Mouse (Mus musculus): ENCODE measurements at regions not wholly inside any gene's neighbourhood (a gene's known extent, or its start where the extent isn't known, plus 50 kb on each side); places are given as distances from the start of the nearest gene placed in this dataset.

DNA sequence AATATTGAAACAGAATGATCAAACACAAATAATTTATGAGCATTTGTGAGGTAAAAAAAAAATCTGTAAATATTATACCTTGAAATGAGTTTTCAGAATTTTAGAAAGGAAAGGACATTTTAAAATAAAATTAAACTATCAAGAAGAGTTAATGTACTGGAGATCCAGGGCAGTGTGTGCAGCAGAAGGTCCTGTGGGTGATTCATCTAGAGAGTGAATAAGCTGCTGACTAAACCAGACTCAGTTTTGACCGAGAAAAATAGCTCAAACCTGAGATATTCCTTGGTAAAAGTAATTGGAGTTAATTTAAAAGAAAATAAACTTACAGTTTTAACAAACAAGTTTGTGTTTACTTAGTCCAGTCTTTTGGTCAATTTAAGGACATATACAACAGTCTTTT lies 1118.6 kb upstream of the Celf2 start:
- Histone ChIP-seq H3K9me3 (no peaks in the 10 kb centered on the region), H3K36me3 (no peaks in the 10 kb centered on the region), H3K27ac (no peak overlapping the region), H3K4me3 (no peak overlapping the region), H3K27me3 (ENCODE audit: insufficient read depth, poor library complexity, severe bottlenecking) (no peaks in the 10 kb centered on the region), H3K4me1 (replicated peaks) (no peaks in the 10 kb centered on the region)
- 80% methylated on average over 1 of the region's 1 CpGs for WGBS
- no peak for DNase-seq (ENCODE audit: low spot score)

DNA sequence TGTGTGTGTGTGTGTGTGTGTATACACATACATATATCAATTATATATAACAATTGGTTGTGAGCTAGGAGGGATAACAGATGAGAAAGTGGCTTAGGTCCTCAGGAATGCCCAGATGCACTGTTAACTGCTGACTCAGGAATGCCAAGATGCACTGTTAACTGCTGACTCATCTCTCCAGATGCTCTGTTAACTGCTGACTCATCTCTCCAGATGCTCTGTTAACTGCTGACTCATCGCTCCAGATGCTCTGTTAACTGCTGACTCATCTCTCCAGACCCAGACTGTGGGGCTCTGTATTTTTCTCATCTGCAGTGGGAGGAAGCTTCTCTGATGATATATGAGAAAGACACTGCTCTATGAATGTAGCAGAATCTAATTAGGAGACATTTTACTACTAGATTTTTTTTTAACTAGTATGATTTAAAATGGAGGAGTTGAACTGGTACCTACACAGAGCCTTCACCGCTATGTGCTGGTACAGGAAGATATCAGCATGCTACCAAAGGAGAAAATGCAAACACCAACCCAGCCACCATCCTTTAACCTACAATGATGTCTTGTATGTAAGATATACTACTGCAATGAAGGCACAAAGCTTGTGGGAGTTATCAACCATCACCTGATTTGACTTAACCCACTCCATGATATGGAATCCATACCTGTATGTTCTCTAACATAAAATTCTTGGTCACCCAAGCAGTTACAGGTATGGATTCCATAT lies 1119.3 kb upstream of the Celf2 start:
- Histone ChIP-seq H3K27me3 (ENCODE audit: insufficient read depth, poor library complexity, severe bottlenecking) (no peaks in the 10 kb centered on the region), H3K27ac (no peak overlapping the region), H3K4me1 (replicated peaks) (no peaks in the 10 kb centered on the region), H3K9me3 (no peaks in the 10 kb centered on the region), H3K4me3 (no peak overlapping the region), H3K36me3 (no peaks in the 10 kb centered on the region)
- WGBS = 96% methylated on average over 2 of the region's 2 CpGs
- DNase-seq (ENCODE audit: low spot score) = no peak

DNA sequence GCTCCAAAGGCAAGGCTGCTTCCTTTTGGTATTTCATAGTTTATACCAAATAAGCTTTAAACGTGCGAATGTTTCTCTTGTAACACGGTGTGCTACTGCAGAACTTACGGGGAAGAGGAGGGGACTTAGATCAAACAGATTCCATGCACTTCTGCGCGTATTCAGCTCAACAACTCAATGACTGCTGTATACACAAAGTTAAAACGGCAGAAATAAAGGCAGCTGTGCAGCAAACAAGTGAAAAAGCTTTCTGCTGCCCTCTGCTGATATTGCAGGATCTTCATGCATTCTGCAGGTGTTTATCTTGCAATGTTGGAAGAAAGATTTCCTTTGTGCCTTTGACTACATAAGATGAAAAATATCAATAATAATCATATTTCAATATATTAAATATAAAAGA lies 1128.7 kb upstream of the Celf2 start:
- no peak for DNase-seq (ENCODE audit: low spot score)
- no peak overlapping the region for H3K27ac ChIP-seq
- 71% methylated on average over 7 of the region's 7 CpGs for WGBS
- H3K36me3 ChIP-seq = no peaks in the 10 kb centered on the region
- H3K9me3 ChIP-seq = no peaks in the 10 kb centered on the region
- H3K27me3 ChIP-seq (ENCODE audit: insufficient read depth, poor library complexity, severe bottlenecking) = no peaks in the 10 kb centered on the region
- no peaks in the 10 kb centered on the region for H3K4me1 ChIP-seq (replicated peaks)
- H3K4me3 ChIP-seq = no peak overlapping the region

DNA sequence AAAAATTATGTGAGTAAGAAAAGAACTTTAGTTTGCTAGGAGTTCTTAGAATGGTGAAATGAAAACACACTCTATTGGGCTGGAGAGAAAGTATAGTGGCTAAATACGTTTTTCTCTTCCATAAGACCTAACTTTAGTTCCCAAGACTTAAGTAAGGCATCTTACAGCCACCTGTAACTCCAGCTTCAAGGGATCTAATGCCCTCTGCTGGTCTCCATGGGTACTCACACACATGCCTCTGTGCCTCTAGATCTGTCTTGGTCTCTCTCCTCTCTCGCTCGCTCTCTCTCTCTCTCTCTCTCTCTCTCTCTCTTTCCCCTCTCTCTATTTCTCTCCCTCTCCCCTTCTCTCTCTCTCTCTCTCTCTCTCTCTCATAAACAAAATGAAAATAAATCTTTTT lies 1129.9 kb upstream of the Celf2 start:
- WGBS = 46% methylated on average over 3 of the region's 3 CpGs
- H3K4me1 ChIP-seq (replicated peaks) = no peaks in the 10 kb centered on the region
- no peak overlapping the region for H3K27ac ChIP-seq
- H3K27me3 ChIP-seq (ENCODE audit: insufficient read depth, poor library complexity, severe bottlenecking) = no peaks in the 10 kb centered on the region
- H3K4me3 ChIP-seq = no peak overlapping the region
- no peaks in the 10 kb centered on the region for H3K36me3 ChIP-seq
- DNase-seq (ENCODE audit: low spot score) = no peak
- no peaks in the 10 kb centered on the region for H3K9me3 ChIP-seq

DNA sequence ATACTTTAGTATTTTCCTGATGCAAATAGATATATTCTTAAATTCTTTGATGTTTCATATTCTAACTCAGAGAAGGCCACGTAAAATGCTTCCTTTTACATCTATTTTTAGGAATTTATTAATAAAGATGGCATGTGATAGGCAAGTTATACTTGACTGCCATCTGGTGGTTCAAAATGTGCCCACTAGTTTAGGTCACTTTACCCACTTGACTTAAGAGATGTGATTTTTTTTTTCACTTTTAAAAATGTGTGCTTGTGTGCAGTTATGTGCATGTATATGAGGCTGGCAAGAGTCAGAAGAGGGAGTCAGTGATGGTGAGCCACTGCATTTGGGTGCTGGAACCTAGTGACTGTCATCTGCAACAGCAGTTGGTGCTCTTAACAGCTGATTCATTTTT lies 1136.1 kb upstream of the Celf2 start:
- Histone ChIP-seq H3K9me3 (no peaks in the 10 kb centered on the region), H3K4me1 (replicated peaks) (no peaks in the 10 kb centered on the region), H3K27ac (no peak overlapping the region), H3K27me3 (ENCODE audit: insufficient read depth, poor library complexity, severe bottlenecking) (no peaks in the 10 kb centered on the region), H3K4me3 (no peak overlapping the region), H3K36me3 (no peaks in the 10 kb centered on the region)
- WGBS = 69% methylated on average over 1 of the region's 1 CpGs
- DNase-seq (ENCODE audit: low spot score) = no peak

DNA sequence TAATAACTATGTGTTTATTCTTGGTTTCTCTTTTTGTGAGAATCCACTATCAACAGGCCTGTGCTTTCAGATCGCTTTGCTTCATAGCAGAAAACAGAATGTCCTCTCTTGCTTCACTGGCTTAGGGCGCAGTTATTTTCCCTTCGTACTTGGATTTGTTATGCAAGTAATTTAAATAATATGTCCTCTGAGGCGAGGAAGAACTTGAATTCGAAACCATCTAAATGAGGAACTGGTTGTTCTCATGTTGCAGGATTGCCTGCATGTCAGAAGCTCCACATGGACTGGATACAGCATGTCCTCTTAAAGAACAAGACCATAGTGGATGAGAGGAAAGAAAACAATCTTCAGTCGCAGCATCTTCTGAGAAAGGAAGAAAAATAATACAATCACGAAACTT lies 1151.2 kb upstream of the Celf2 start:
- Histone ChIP-seq H3K36me3 (no peaks in the 10 kb centered on the region), H3K9me3 (no peaks in the 10 kb centered on the region), H3K4me1 (replicated peaks) (no peaks in the 10 kb centered on the region), H3K27me3 (ENCODE audit: insufficient read depth, poor library complexity, severe bottlenecking) (no peaks in the 10 kb centered on the region), H3K4me3 (no peak overlapping the region), H3K27ac (no peak overlapping the region)
- 86% methylated on average over 7 of the region's 7 CpGs for WGBS
- DNase-seq (ENCODE audit: low spot score) = no peak

DNA sequence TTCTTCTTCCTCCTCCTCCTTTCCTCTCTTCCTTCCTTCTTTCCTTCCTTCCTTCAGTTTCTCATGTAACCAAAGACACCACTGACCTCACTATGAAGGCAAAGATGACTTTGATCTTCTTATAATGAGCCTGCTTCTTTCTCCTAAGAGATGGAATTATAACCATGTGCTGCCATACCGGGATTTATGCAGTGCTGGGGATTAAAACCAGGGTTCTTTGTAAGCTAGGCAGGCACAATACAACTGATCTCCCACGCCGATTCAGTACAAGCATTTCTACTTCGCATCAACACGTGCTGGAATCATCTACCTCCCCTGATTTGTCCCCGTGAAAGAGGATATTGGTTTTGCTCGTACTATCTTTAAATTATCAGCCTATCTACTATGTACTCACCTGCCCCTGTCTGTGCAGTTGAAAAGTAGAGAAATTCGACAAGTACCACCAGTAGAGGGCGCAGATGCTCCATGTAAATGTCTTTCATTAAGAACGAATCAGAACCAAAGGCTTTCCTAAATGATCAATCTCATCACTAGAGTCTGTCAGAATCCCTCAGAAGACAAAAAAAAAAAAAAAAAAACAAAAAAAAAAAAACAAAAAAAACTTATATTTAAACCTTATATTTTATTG lies 1164.5 kb upstream of the Celf2 start:
- Histone ChIP-seq H3K36me3 (no peaks in the 10 kb centered on the region), H3K4me1 (replicated peaks) (no peaks in the 10 kb centered on the region), H3K27me3 (ENCODE audit: insufficient read depth, poor library complexity, severe bottlenecking) (no peaks in the 10 kb centered on the region), H3K9me3 (no peaks in the 10 kb centered on the region), H3K27ac (no peak overlapping the region), H3K4me3 (no peak overlapping the region)
- 23% methylated on average over 10 of the region's 10 CpGs for WGBS
- peak; percentile 52 for DNase-seq (ENCODE audit: low spot score)

DNA sequence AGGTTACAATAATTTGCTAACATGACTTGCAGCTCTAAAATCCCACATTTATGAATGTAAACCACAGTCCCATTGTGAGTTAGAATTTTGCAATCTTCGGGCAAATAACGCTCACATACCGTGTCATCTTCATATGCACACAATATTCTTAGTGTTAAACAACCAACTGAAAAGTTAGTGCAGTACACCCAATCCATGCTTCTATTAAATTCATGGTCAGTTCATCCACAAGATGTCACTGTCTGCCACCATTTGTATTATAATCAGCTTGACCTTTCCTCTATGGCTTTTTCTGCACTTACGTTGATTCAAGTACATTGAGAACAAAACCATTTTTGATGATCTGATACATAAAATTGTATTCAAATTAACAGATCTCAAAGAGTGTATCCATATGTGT lies 1166.2 kb upstream of the Celf2 start:
- no peak overlapping the region for H3K4me3 ChIP-seq
- DNase-seq (ENCODE audit: low spot score) = no peak

DNA sequence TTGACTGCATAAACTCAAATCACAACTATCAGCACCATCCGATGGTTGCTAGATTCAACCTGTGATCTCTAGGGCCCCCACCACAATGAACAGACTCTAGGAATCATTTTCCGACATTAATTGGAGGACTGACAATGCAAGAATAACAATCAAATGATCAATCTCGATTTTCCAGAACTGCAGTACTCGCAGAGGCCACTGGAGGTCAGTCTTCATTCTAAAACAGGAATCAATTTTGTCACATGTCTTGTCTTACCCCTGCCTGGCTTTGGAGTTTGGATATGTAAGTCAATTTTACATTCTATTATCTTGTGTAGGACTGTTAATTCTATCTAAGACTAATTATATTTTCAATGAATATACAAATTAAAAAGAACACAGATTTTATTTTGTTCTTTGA lies 1167.2 kb upstream of the Celf2 start:
- H3K9me3 ChIP-seq = no peaks in the 10 kb centered on the region
- H3K36me3 ChIP-seq = no peaks in the 10 kb centered on the region
- no peak overlapping the region for H3K4me3 ChIP-seq
- H3K27ac ChIP-seq = no peak overlapping the region
- peaks cover 5% of the 10 kb centered on the region for H3K4me1 ChIP-seq (replicated peaks)
- peak; percentile 57 for DNase-seq (ENCODE audit: low spot score)
- 15% methylated on average over 4 of the region's 4 CpGs for WGBS
- no peaks in the 10 kb centered on the region for H3K27me3 ChIP-seq (ENCODE audit: insufficient read depth, poor library complexity, severe bottlenecking)

More for the DNA sequence above, 1166.2 kb upstream of the Celf2 start:
- H3K27ac ChIP-seq = no peak overlapping the region
- no peaks in the 10 kb centered on the region for H3K9me3 ChIP-seq
- H3K27me3 ChIP-seq (ENCODE audit: insufficient read depth, poor library complexity, severe bottlenecking) = no peaks in the 10 kb centered on the region
- H3K36me3 ChIP-seq = no peaks in the 10 kb centered on the region
- WGBS = 78% methylated on average over 4 of the region's 4 CpGs
- peaks cover 5% of the 10 kb centered on the region for H3K4me1 ChIP-seq (replicated peaks)

DNA sequence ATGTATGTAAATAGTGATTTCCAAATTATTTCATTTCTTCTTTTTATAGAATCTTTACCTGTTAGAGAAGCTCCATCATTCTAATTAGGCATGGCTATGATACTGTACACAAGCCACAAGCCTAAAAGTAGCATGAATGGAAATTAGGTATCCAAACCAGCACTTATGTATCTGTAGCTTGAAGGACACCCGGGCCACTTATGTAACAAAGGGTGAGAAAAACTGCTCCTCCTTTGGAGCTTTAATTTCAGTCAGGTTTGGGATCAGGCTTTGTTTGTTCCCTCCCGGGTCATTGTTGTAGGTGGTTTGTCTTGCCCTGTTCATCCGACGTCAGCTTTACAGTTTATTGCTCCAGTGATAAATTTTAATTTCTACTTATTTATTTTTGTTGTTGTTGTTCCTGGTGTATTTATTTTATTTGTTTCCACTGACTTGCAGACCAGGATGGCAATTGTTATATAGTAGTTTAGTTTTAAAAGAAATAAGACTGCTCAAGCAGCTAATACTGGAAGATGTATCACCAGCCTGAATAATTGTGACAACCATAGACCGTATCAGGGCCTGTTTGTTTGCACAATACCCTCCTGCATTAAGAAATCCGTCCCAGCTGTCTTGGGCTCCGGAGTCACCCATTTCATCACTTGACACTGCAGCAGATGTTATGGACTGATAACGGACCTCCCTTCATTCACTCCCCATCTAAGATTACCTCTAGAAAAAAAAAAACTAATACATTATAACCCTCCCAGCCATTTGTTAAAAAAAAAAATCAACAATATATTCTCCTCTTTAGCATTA lies 1181.7 kb upstream of the Celf2 start:
- no peaks in the 10 kb centered on the region for H3K4me1 ChIP-seq (replicated peaks)
- no peaks in the 10 kb centered on the region for H3K9me3 ChIP-seq
- H3K4me3 ChIP-seq = no peak overlapping the region
- H3K36me3 ChIP-seq = no peaks in the 10 kb centered on the region
- no peak overlapping the region for H3K27ac ChIP-seq
- 57% methylated on average over 8 of the region's 8 CpGs for WGBS
- DNase-seq (ENCODE audit: low spot score) = no peak
- no peaks in the 10 kb centered on the region for H3K27me3 ChIP-seq (ENCODE audit: insufficient read depth, poor library complexity, severe bottlenecking)

DNA sequence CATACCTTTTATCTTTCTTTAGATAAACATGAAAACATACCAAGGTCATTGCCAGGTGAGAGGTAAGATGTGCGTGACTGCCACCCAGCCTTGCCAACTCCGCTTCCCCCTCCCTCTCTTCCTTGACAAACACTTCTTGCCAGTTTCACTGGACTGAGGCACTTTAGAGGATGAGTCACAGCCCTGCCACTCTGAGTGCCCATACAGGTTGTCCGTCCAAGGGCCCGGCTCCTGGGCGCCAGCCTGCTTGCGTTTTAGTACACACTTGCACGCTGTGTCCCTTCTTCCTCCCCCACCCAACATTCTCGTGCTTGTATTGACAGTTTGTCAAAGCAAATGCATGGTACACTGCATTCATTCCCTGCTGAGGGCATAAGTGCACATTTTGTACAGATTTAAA lies 1151.7 kb upstream of the 4930412O13Rik start:
- H3K27me3 ChIP-seq (ENCODE audit: insufficient read depth, poor library complexity, severe bottlenecking) = no peaks in the 10 kb centered on the region
- DNase-seq (ENCODE audit: low spot score) = no peak
- H3K4me1 ChIP-seq (replicated peaks) = no peaks in the 10 kb centered on the region
- no peak overlapping the region for H3K4me3 ChIP-seq
- H3K9me3 ChIP-seq = no peaks in the 10 kb centered on the region
- H3K36me3 ChIP-seq = no peaks in the 10 kb centered on the region
- H3K27ac ChIP-seq = no peak overlapping the region
- WGBS = 80% methylated on average over 8 of the region's 8 CpGs

DNA sequence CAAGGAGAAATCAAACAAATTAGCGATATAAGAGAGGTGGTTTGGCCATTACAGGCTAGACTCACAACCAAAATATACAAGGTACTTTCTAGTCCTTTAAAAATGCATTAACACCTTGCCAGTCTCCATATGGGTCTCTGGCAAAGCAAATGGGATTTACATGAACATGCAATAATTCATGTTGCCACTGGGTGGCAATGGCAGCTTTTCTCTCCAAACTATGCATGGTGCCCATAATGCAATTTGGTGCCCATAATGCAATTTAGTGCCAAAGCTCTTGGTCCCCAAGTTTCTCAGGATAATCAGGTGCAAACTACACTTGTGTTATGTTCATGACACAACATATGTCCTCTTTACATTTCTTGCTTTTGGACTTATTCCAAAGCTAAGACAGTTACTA lies 1126.9 kb upstream of the 4930412O13Rik start:
- WGBS = 13% methylated on average over 1 of the region's 1 CpGs
- Histone ChIP-seq H3K27me3 (ENCODE audit: insufficient read depth, poor library complexity, severe bottlenecking) (no peaks in the 10 kb centered on the region), H3K9me3 (no peaks in the 10 kb centered on the region), H3K36me3 (no peaks in the 10 kb centered on the region), H3K4me3 (no peak overlapping the region), H3K4me1 (replicated peaks) (no peaks in the 10 kb centered on the region), H3K27ac (no peak overlapping the region)
- DNase-seq (ENCODE audit: low spot score) = peak; percentile 32

DNA sequence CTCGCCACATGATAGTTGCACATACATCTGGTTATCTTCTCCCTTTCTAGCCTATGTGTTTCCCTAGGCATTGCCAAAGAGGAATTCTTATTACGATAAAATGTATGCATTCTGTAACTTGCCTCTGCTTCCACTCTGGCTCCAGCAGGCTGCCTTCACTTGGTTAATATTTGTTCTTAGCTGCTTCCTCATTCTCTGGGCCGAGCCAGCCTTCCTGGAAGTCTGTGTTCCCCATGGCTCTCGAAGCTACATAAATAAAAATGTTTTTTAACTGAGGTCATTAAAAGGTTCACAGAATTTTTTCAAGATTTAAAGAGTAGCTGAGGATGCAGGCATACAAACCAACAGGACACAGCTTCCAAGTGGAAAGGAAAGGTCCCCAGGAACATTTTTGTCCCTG lies 1124.5 kb upstream of the 4930412O13Rik start:
- Histone ChIP-seq H3K27ac (no peak overlapping the region), H3K36me3 (no peaks in the 10 kb centered on the region), H3K9me3 (no peaks in the 10 kb centered on the region), H3K27me3 (ENCODE audit: insufficient read depth, poor library complexity, severe bottlenecking) (no peaks in the 10 kb centered on the region), H3K4me1 (replicated peaks) (no peaks in the 10 kb centered on the region), H3K4me3 (no peak overlapping the region)
- WGBS = 77% methylated on average over 4 of the region's 4 CpGs
- DNase-seq (ENCODE audit: low spot score) = no peak
